16 mouse cellular contexts compared by ENCODE assay signal in genomic region chr2:37708835-37709234, GRCm38 (mm10).
"Had no signal": no experiment of that assay in that cellular context is flagged by ENCODE, and none has a peak within 500 bp of the region (broad histone marks: within the 10 kb centered on the region; RNA-seq: fewer than 3 reads in every experiment).

No protein-coding gene starts in this region.

- H3K4me1 ChIP-seq: stomach, embryonic 15.5 days had no signal

- H3K4me2 ChIP-seq: hindbrain, embryonic 12.5 days; limb, embryonic 13.5 days; lung, embryonic 14.5 days; midbrain, embryonic 12.5 days; neural tube, embryonic 13.5 days; stomach, embryonic 15.5 days had no signal

- H3K36me3 ChIP-seq: hindbrain, embryonic 12.5 days; limb, embryonic 13.5 days; midbrain, embryonic 12.5 days; neural tube, embryonic 13.5 days; stomach, embryonic 15.5 days had no signal

- DNase-seq: left cerebral cortex, postnatal 4 days; lung, embryonic 14.5 days; lung, postnatal 14 days; retina, postnatal 1 day; right cerebral cortex, postnatal 14 days; thymus, postnatal 36 days had no signal

- ATAC-seq: hindbrain, embryonic 16.5 days; inflammation-experienced regulatory T-cells, adult 6 months; midbrain, embryonic 16.5 days had no signal

- H3K27ac ChIP-seq: hindbrain, embryonic 12.5 days; kidney, postnatal 0 days; limb, embryonic 13.5 days; liver, embryonic 14.5 days; midbrain, embryonic 12.5 days; neural tube, embryonic 13.5 days; stomach, embryonic 15.5 days had no signal

- H3K4me3 ChIP-seq: hindbrain, embryonic 12.5 days; limb, embryonic 13.5 days; midbrain, embryonic 12.5 days; neural tube, embryonic 13.5 days; stomach, embryonic 15.5 days had no signal

- H3K27me3 ChIP-seq: stomach, embryonic 15.5 days had no signal

- H3K9me3 ChIP-seq: hindbrain, embryonic 12.5 days; limb, embryonic 13.5 days; midbrain, embryonic 12.5 days; neural tube, embryonic 13.5 days; stomach, embryonic 15.5 days had no signal

- H3K9ac ChIP-seq: hindbrain, embryonic 12.5 days; limb, embryonic 13.5 days; liver, embryonic 14.5 days; lung, embryonic 14.5 days; midbrain, embryonic 12.5 days; neural tube, embryonic 13.5 days; stomach, embryonic 15.5 days had no signal
